Mouse (Mus musculus) MEL (cell line): Measurements from ENCODE around the gene Plcg1. TPM values are rescaled to one million over a fixed set of nuclear protein-coding genes. Genes with fewer than 3 reads are reported as not detected.

Experiments
- DNase-seq: peaks from one replicate; pipeline ENCODE4 v3.0.0; 2011; ENCODE audit warnings: low read depth, low spot score
- H3K27ac ChIP-seq: 2 replicates; pipeline ENCODE4 v1.5.1; 2012; ENCODE audit warnings: low read depth, mild to moderate bottlenecking, control low read depth, low read length, moderate library complexity; ENCODE audit not compliant: control insufficient read depth
- H3K27me3 ChIP-seq, 2 experiments: fragments of 150-350 bp in 1 of 2; sonication (generic) in 1 of 2; 2 replicates each; pipeline ENCODE4 v1.6.1; 2012; ENCODE audit warnings: low read length in 2 of 2, mild to moderate bottlenecking in 2 of 2, improper control_type of control experiment in 1 of 2, moderate library complexity in 1 of 2; ENCODE audit not compliant: insufficient read depth in 2 of 2, control insufficient read depth in 1 of 2
- H3K36me3 ChIP-seq, 2 experiments: 2 replicates each; pipeline ENCODE4 v1.6.1; 2012 to 2014; ENCODE audit warnings: low read length in 2 of 2, improper control_type of control experiment in 1 of 2, inconsistent platforms in 1 of 2, mild to moderate bottlenecking in 1 of 2; ENCODE audit not compliant: insufficient read depth in 2 of 2, control insufficient read depth in 1 of 2
- H3K4me1 ChIP-seq, 2 experiments: fragments of 150-350 bp in 1 of 2; sonication (generic) in 1 of 2; 2 replicates each; pipeline ENCODE4 v1.6.1; 2012; ENCODE audit warnings: low read length in 2 of 2, improper control_type of control experiment in 1 of 2, mild to moderate bottlenecking in 1 of 2; ENCODE audit not compliant: insufficient read depth in 2 of 2, control insufficient read depth in 1 of 2
- H3K4me3 ChIP-seq, 2 experiments: fragments of 150-350 bp in 1 of 2; sonication (generic) in 1 of 2; 2 replicates each; pipeline ENCODE4 v1.5.1; 2012; ENCODE audit warnings: low read depth in 2 of 2, low read length in 2 of 2, mild to moderate bottlenecking in 2 of 2, moderate library complexity in 2 of 2, control low read depth in 1 of 2, improper control_type of control experiment in 1 of 2; ENCODE audit not compliant: control insufficient read depth in 1 of 2, insufficient read depth in 1 of 2
- H3K79me2 ChIP-seq: 2 replicates; pipeline ENCODE4 v1.6.1; 2012; ENCODE audit warnings: mild to moderate bottlenecking, low read length, moderate library complexity; ENCODE audit not compliant: control insufficient read depth, poor library complexity, insufficient read depth
- H3K9ac ChIP-seq: 2 replicates; pipeline ENCODE4 v1.6.1; 2012; ENCODE audit warnings: low read depth, mild to moderate bottlenecking, control low read depth, low read length, moderate library complexity; ENCODE audit not compliant: control insufficient read depth, poor library complexity, severe bottlenecking
- H3K9me3 ChIP-seq: fragments of 150-350 bp; sonication (generic); replicated peaks from 2 replicates; pipeline ENCODE4 v1.6.1; 2012; ENCODE audit warnings: mild to moderate bottlenecking, low read length, improper control_type of control experiment, moderate library complexity; ENCODE audit not compliant: insufficient read depth
- BHLHE40 ChIP-seq: IDR thresholded peaks from 2 replicates; pipeline ENCODE4 v1.6.1; 2012; ENCODE audit warnings: low read depth, mild to moderate bottlenecking, inconsistent platforms, low read length, improper control_type of control experiment, borderline replicate concordance
- CHD1 ChIP-seq: IDR thresholded peaks from 2 replicates; pipeline ENCODE4 v1.6.1; 2012; ENCODE audit warnings: low read depth, mild to moderate bottlenecking, inconsistent platforms, low read length, improper control_type of control experiment
- CHD2 ChIP-seq: IDR thresholded peaks from 2 replicates; pipeline ENCODE4 v1.6.1; 2011; ENCODE audit warnings: low read length, improper control_type of control experiment
- EP300 ChIP-seq, 2 experiments: IDR thresholded peaks; 2 replicates each; pipeline ENCODE4 v1.6.1; 2011; ENCODE audit warnings: improper control_type of control experiment in 2 of 2, low read length in 2 of 2, low read depth in 1 of 2, mild to moderate bottlenecking in 1 of 2
- ETS1 ChIP-seq: IDR thresholded peaks from 2 replicates; pipeline ENCODE4 v1.6.1; 2012; ENCODE audit warnings: low read depth, mild to moderate bottlenecking, inconsistent platforms, low read length, improper control_type of control experiment, moderate library complexity
- MAFK ChIP-seq: IDR thresholded peaks from 2 replicates; pipeline ENCODE4 v1.6.1; 2011; ENCODE audit warnings: low read depth, mild to moderate bottlenecking, low read length, improper control_type of control experiment, borderline replicate concordance
- MAX ChIP-seq: IDR thresholded peaks from 2 replicates; pipeline ENCODE4 v1.6.1; 2011; ENCODE audit warnings: low read length, improper control_type of control experiment
- MAZ ChIP-seq: IDR thresholded peaks from 2 replicates; pipeline ENCODE4 v1.6.1; 2012; ENCODE audit warnings: low read depth, mild to moderate bottlenecking, inconsistent platforms, low read length, improper control_type of control experiment
- MEF2A ChIP-seq: IDR thresholded peaks from 2 replicates; pipeline ENCODE4 v1.6.1; 2014; ENCODE audit warnings: low read depth, mild to moderate bottlenecking, inconsistent platforms, low read length, improper control_type of control experiment; ENCODE audit not compliant: poor library complexity, insufficient replicate concordance, severe bottlenecking; ENCODE audit errors: extremely low read depth
- MXI1 ChIP-seq: IDR thresholded peaks from 2 replicates; pipeline ENCODE4 v1.6.1; 2011; ENCODE audit warnings: mild to moderate bottlenecking, low read depth, low read length, improper control_type of control experiment
- MYB ChIP-seq: IDR thresholded peaks from 2 replicates; pipeline ENCODE4 v1.6.1; 2011; ENCODE audit warnings: mild to moderate bottlenecking, low read depth, low read length, improper control_type of control experiment
- POLR2A ChIP-seq, 2 experiments: IDR thresholded peaks; 2 replicates each; pipeline ENCODE4 v1.6.1; 2011 to 2012; ENCODE audit warnings: low read length in 2 of 2, mild to moderate bottlenecking in 2 of 2, control low read depth in 1 of 2, improper control_type of control experiment in 1 of 2, low read depth in 1 of 2, moderate library complexity in 1 of 2; ENCODE audit not compliant: control insufficient read depth in 1 of 2, insufficient read depth in 1 of 2, poor library complexity in 1 of 2
- POLR2AphosphoS5 ChIP-seq: IDR thresholded peaks from 2 replicates; pipeline ENCODE4 v1.6.1; 2012; ENCODE audit warnings: low read depth, borderline replicate concordance, mild to moderate bottlenecking, inconsistent platforms, low read length, moderate library complexity, mixed read lengths
- RAD21 ChIP-seq: IDR thresholded peaks from 2 replicates; pipeline ENCODE4 v1.6.1; 2011; ENCODE audit warnings: mild to moderate bottlenecking, low read depth, low read length, improper control_type of control experiment
- TAL1 ChIP-seq: IDR thresholded peaks from 2 replicates; pipeline ENCODE4 v1.6.1; 2012; ENCODE audit warnings: mild to moderate bottlenecking, inconsistent platforms, low read length, moderate library complexity, mixed read lengths
- UBTF ChIP-seq: IDR thresholded peaks from 2 replicates; pipeline ENCODE4 v1.6.1; 2012; ENCODE audit warnings: low read depth, mild to moderate bottlenecking, inconsistent platforms, low read length, improper control_type of control experiment, moderate library complexity, borderline replicate concordance; ENCODE audit not compliant: insufficient read depth
- USF1 ChIP-seq: IDR thresholded peaks from 2 replicates; pipeline ENCODE4 v1.6.1; 2014; ENCODE audit warnings: low read depth, mild to moderate bottlenecking, inconsistent platforms, low read length, improper control_type of control experiment, moderate library complexity
- ZMIZ1 ChIP-seq: IDR thresholded peaks from 2 replicates; pipeline ENCODE4 v1.6.1; 2012; ENCODE audit warnings: low read depth, mild to moderate bottlenecking, inconsistent platforms, low read length, improper control_type of control experiment, moderate library complexity
- ZNF384 ChIP-seq: IDR thresholded peaks from 2 replicates; pipeline ENCODE4 v1.6.1; 2012; ENCODE audit warnings: low read depth, mild to moderate bottlenecking, inconsistent platforms, low read length, improper control_type of control experiment
- polyA plus RNA-seq, 2 experiments: library from polyadenylated mRNA; stranded (reverse) in 1 of 2; unstranded in 1 of 2; fragments of >175 nt in 1 of 2; fragments of >200 nt in 1 of 2; gene quantifications; 2 replicates each; pipeline versions ENCODE4 v1.2.1 to v1.2.4; 2012; ENCODE audit warnings: low replicate concordance in 2 of 2, low read depth in 1 of 2; ENCODE audit not compliant: insufficient read length in 2 of 2, insufficient read depth in 1 of 2, missing spikeins in 1 of 2
- total RNA-seq: library from RNA; depleted of rRNA; stranded (reverse); fragments of 300-350 nt; gene quantifications from 2 replicates; pipeline ENCODE4 v1.2.3, GENCODE M21; 2012

The Plcg1 gene
- total and polyA plus RNA-seq, 3 experiments = 15.4 to 27.5 TPM; not detected in 1

DNA sequence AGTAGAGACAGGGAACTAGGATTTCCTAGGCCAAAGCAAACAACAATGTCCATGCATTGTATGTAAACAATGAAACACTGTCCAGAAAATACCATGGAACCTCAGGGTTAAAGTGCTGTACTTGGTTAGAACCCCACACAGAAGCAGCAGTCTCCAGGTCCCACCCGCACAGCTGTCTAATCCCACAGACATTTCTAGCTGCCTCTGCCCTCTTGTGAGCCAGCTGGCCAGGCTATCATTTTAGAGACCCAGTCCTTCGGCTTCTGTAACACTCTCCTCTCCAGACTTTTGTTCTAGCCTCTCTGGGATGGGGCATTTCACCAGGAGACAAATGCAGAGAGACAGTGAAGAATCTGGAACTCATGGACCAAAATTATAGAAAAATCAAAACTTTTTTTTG is 46.9 kb downstream of the Plcg1 start:
- TF ChIP-seq CHD2 (no peak), ZMIZ1 (no peak)
- no peaks in the 10 kb centered on the region for H3K27me3 ChIP-seq
- H3K4me1 ChIP-seq = no peaks in the 10 kb centered on the region
- no peak overlapping the region for H3K4me3 ChIP-seq
- H3K36me3 ChIP-seq = no peaks in the 10 kb centered on the region
- no peaks in the 10 kb centered on the region for H3K79me2 ChIP-seq
- H3K9ac ChIP-seq = no peak overlapping the region
- H3K9me3 ChIP-seq = no peaks in the 10 kb centered on the region
- H3K27ac ChIP-seq = no peak overlapping the region
- no peak for DNase-seq

DNA sequence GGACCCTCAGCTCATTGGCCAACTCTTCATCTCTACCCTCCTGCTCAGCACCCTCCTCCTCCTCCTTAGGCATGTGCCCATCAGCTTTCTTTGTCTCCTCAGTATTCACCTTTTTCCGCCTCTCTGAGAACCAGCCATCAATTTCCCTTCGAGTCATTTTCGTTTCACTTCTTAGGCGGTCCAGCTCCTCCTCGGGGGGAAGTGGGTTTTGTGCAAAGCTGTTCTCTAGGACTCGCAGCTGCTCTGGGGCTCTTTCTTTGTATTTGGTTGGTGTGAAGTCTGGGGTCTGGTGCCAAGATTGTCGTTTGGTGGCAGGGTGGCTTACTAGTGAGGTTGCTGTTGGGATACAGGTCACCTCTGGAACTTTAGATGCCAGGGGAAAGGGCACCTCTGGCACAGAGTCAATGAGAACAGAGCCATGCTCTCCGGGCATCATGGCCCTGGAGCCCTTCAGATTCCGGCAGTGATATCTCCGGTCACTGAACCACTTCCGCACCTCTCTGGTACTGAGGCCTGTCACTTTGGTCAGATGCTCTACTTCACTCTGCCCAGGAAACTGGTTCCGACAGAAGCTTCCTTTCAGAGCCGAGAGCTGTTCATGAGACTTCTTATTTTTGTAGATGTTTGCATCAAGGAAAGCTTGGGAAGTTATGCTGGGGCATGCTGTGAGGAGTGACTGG is 49.2 kb downstream of the Plcg1 start:
- H3K79me2 ChIP-seq = no peaks in the 10 kb centered on the region
- H3K4me3 ChIP-seq = no peak overlapping the region
- TF ChIP-seq MXI1 = no peak
- TF ChIP-seq MAFK = no peak
- no peak for TF ChIP-seq ETS1
- no peak for TF ChIP-seq ZNF384
- TF ChIP-seq CHD1 = no peak
- TF ChIP-seq RAD21 = no peak
- TF ChIP-seq POLR2AphosphoS5 = no peak
- no peak for TF ChIP-seq MAX
- no peak for TF ChIP-seq MYB
- TF ChIP-seq USF1 = no peak
- TF ChIP-seq BHLHE40 = no peak
- TF ChIP-seq EP300 (IDR thresholded peaks at IDR 0.05; ENCODE audit: low read depth in 1 of 2, low read length in 2 of 2) = no peak
- no peak for TF ChIP-seq UBTF
- no peak for TF ChIP-seq TAL1
- TF ChIP-seq POLR2A (IDR thresholded peaks at IDR 0.05; ENCODE audit: control insufficient read depth in 1 of 2, insufficient read depth in 1 of 2, low read depth in 1 of 2, low read length in 2 of 2, poor library complexity in 1 of 2) = no peak
- no peak for TF ChIP-seq MEF2A
- no peak for TF ChIP-seq MAZ
- TF ChIP-seq, all 39 proteins: peak for 0
- H3K27ac ChIP-seq = no peak overlapping the region
- no peak overlapping the region for H3K9ac ChIP-seq
- H3K36me3 ChIP-seq = no peaks in the 10 kb centered on the region
- no peaks in the 10 kb centered on the region for H3K9me3 ChIP-seq
- DNase-seq = no peak
- no peaks in the 10 kb centered on the region for H3K4me1 ChIP-seq
- no peaks in the 10 kb centered on the region for H3K27me3 ChIP-seq
